Mouse (Mus musculus) bone marrow, adult 2 months (tissue): Measurements from ENCODE around the gene Mrpl4. TPM values are rescaled to one million over a fixed set of nuclear protein-coding genes. Genes with fewer than 3 reads are reported as not detected.

Experiments used
- H3K27ac ChIP-seq: fragments of 200-500 bp; 2 replicates; pipeline ENCODE4 v1.5.1; 2012; ENCODE audit warnings: low read depth, mild to moderate bottlenecking, control low read depth, inconsistent platforms, low read length; ENCODE audit not compliant: control insufficient read depth, poor library complexity, insufficient read depth
- H3K4me1 ChIP-seq: fragments of 200-500 bp; 2 replicates; pipeline ENCODE4 v1.6.1; 2011; ENCODE audit warnings: low read length; ENCODE audit not compliant: control insufficient read depth, insufficient read depth
- H3K4me3 ChIP-seq: fragments of 200-500 bp; replicated peaks from 2 replicates; pipeline ENCODE3; 2011; ENCODE audit warnings: mild to moderate bottlenecking, low read depth, low read length, control low read depth; ENCODE audit not compliant: control insufficient read depth
- CTCF ChIP-seq: fragments of 200-500 bp; IDR thresholded peaks from 2 replicates; pipeline ENCODE4 v1.5.1; 2011; ENCODE audit warnings: low read length, control low read depth; ENCODE audit not compliant: control insufficient read depth, insufficient read depth
- POLR2A ChIP-seq: fragments of 200-500 bp; IDR thresholded peaks from 2 replicates; pipeline ENCODE4 v1.6.1; 2011; ENCODE audit warnings: low read depth, mild to moderate bottlenecking, control low read depth, low read length, borderline replicate concordance; ENCODE audit not compliant: control insufficient read depth
- WGBS: fragments of 180-500 bp; shearing (Covaris S2); methylation state at CpG from one replicate; pipeline ENCODE4 v1.1.7; 2018; 5-methylcytosine and 5-hydroxymethylcytosine counted together
- polyA plus RNA-seq: library from polyadenylated mRNA; stranded (reverse); fragments of >200 nt; gene quantifications from 2 replicates; pipeline ENCODE4 v1.2.4, GENCODE M21; 2011; ENCODE audit warnings: low replicate concordance; ENCODE audit not compliant: missing spikeins, insufficient read depth, insufficient read length

Mrpl4 gene
- polyA plus RNA-seq, 1 experiment = 27.4 TPM

GRCm38 (mm10) chr9:21032491-21032890, 30.0 kb downstream of the Mrpl4 start:
- 4% methylated on average over 7 of the region's 7 CpGs for WGBS

GRCm38 (mm10) chr9:21033136-21033535, 30.6 kb downstream of the Mrpl4 start:
- Histone ChIP-seq H3K4me1 (peaks cover 2% of the 10 kb centered on the region; the same call in 1 of the 2 replicates), H3K4me3 (peak overlapping the region; percentile 42), H3K27ac (no peak overlapping the region)
- TF ChIP-seq CTCF (no peak), POLR2A (peak; percentile 41; the same call in 1 of the 2 replicates)
- WGBS = under 1% methylated on average over 34 of the region's 34 CpGs

More at GRCm38 (mm10) chr9:21032491-21032890, 30.0 kb downstream of the Mrpl4 start:
- Histone ChIP-seq H3K4me3 (peak overlapping the region; percentile 22), H3K4me1 (peaks cover 2% of the 10 kb centered on the region; the same call in 1 of the 2 replicates), H3K27ac (no peak overlapping the region)
- no peak for TF ChIP-seq POLR2A
- TF ChIP-seq CTCF = no peak

GRCm38 (mm10) chr9:21034481-21035085, 32.0 kb downstream of the Mrpl4 start:
- WGBS = 9% methylated on average over 17 of the region's 17 CpGs
- H3K4me1 ChIP-seq = peaks cover 2% of the 10 kb centered on the region; the same call in 1 of the 2 replicates
- TF ChIP-seq POLR2A (no peak), CTCF (no peak)
- H3K4me3 ChIP-seq = no peak overlapping the region
- H3K27ac ChIP-seq = no peak overlapping the region

- Histone ChIP-seq H3K27ac (no peak overlapping the region), H3K4me3 (no peak overlapping the region), H3K4me1 (no peaks in the 10 kb centered on the region; the same call in 1 of the 2 replicates)
- 47% methylated on average over 9 of the region's 9 CpGs for WGBS
- TF ChIP-seq CTCF = no peak
- TF ChIP-seq POLR2A = no peak
Observed at GRCm38 (mm10) chr9:21035586-21035985, 33.0 kb downstream of the Mrpl4 start.

GRCm38 (mm10) chr9:21036161-21036560, 33.6 kb downstream of the Mrpl4 start:
- no peak for TF ChIP-seq CTCF
- no peak for TF ChIP-seq POLR2A
- 8% methylated on average over 20 of the region's 20 CpGs for WGBS
- Histone ChIP-seq H3K4me1 (no peaks in the 10 kb centered on the region; the same call in 1 of the 2 replicates), H3K4me3 (no peak overlapping the region), H3K27ac (no peak overlapping the region)

GRCm38 (mm10) chr9:21036666-21037065, 34.1 kb downstream of the Mrpl4 start:
- no peak overlapping the region for H3K27ac ChIP-seq
- TF ChIP-seq CTCF (no peak), POLR2A (no peak)
- WGBS = 10% methylated on average over 22 of the region's 22 CpGs
- no peaks in the 10 kb centered on the region; the same call in 1 of the 2 replicates for H3K4me1 ChIP-seq
- no peak overlapping the region for H3K4me3 ChIP-seq

GRCm38 (mm10) chr9:21037481-21037891, 34.9 kb downstream of the Mrpl4 start:
- no peak overlapping the region for H3K27ac ChIP-seq
- H3K4me1 ChIP-seq = no peaks in the 10 kb centered on the region; the same call in 1 of the 2 replicates
- H3K4me3 ChIP-seq = no peak overlapping the region
- no peak for TF ChIP-seq POLR2A
- TF ChIP-seq CTCF = no peak
- 7% methylated on average over 31 of the region's 31 CpGs for WGBS

GRCm38 (mm10) chr9:21039779-21040178, 37.2 kb downstream of the Mrpl4 start:
- Histone ChIP-seq H3K4me1 (no peaks in the 10 kb centered on the region; the same call in 1 of the 2 replicates), H3K27ac (no peak overlapping the region), H3K4me3 (no peak overlapping the region)
- TF ChIP-seq POLR2A = no peak
- no peak for TF ChIP-seq CTCF
- 47% methylated on average over 3 of the region's 3 CpGs for WGBS
